16 mouse cellular contexts compared by ENCODE assay signal in the genomic region with DNA sequence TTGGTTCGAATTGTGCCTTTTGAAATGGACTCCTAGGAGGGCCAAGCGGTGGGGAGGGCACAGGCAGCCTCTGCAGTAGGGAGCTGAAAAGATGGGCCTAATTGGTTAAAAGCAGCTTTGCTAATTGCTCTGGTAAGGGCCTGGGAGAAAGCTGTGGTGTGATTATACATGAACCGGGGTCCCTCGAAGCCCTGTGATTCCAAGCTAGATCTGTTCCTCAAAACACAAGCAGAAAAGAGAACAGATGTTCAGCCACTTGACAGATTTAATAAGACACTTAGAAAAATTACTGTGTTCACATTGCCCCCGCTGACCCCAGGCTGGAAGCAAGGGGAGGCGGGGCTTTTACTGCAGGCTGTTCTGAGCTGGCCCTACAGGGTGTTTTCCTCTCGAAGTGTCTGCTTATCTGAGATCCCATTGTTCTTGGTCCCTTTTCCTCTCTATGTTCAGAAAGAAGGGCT.
DNase-seq lines count a peak whose midpoint lies in the region; ATAC-seq lines count a peak whose summit lies in the region.
"Had no signal": no experiment of that assay in that cellular context is flagged by ENCODE, and none has a peak within 500 bp of the region (broad histone marks: within the 10 kb centered on the region; RNA-seq: fewer than 3 reads in every experiment).

No protein-coding gene starts in this region.

- H3K4me3 ChIP-seq in hindbrain, embryonic 13.5 days, result no peak overlapping the region
- H3K4me3 ChIP-seq in hindbrain, embryonic 12.5 days, result no peak overlapping the region
- no peak overlapping the region for H3K4me3 ChIP-seq in embryonic facial prominence, embryonic 12.5 days
- H3K4me3 ChIP-seq: erythroblast, embryonic 14.5 days; heart, embryonic 15.5 days; myocyte had no signal

- H3K36me3 ChIP-seq in hindbrain, embryonic 13.5 days, result no peaks in the 10 kb centered on the region
- no peaks in the 10 kb centered on the region for H3K36me3 ChIP-seq in hindbrain, embryonic 12.5 days
- H3K36me3 ChIP-seq in embryonic facial prominence, embryonic 12.5 days, result no peaks in the 10 kb centered on the region
- H3K36me3 ChIP-seq: heart, embryonic 15.5 days had no signal

- no peak overlapping the region for H3K9ac ChIP-seq in hindbrain, embryonic 13.5 days
- H3K9ac ChIP-seq in hindbrain, embryonic 12.5 days, result no peak overlapping the region
- H3K9ac ChIP-seq in embryonic facial prominence, embryonic 12.5 days, result no peak overlapping the region
- H3K9ac ChIP-seq: heart, embryonic 15.5 days had no signal

- ATAC-seq in hindbrain, embryonic 13.5 days (ENCODE audit: low FRiP score), result no peak
- no peak for ATAC-seq in hindbrain, embryonic 12.5 days (ENCODE audit: low FRiP score)
- ATAC-seq in embryonic facial prominence, embryonic 12.5 days (ENCODE audit: insufficient number of reproducible peaks, insufficient read depth, low FRiP score, low TSS enrichment), result peak; percentile 74; the same call in 1 of the 2 replicates
- ATAC-seq: inflammation-experienced regulatory T-cells, adult 6 months had no signal

- peak; percentile 27 for DNase-seq in Muller cell, postnatal 12 days (ENCODE audit: inconsistent ontology term)
- DNase-seq in kidney, postnatal 10 days, result peak; percentile 72
- no peak for DNase-seq in MN1 (ENCODE audit: low spot score)
- DNase-seq in urinary bladder, postnatal 14 days (ENCODE audit: low spot score), result no peak
- no peak for DNase-seq in ovary, adult 18-20 months (ENCODE audit: low spot score)
- DNase-seq: cerebellum, postnatal 10 days; layer of hippocampus, adult 9-11 months; lung, postnatal 14 days; right cerebral cortex, adult 18-20 months had no signal

- peaks cover 7% of the 10 kb centered on the region for H3K4me1 ChIP-seq in hindbrain, embryonic 13.5 days (replicated peaks)
- peaks cover 8% of the 10 kb centered on the region; the same call in 1 of the 2 replicates for H3K4me1 ChIP-seq in hindbrain, embryonic 12.5 days
- H3K4me1 ChIP-seq in embryonic facial prominence, embryonic 12.5 days, result peaks cover 7% of the 10 kb centered on the region
- H3K4me1 ChIP-seq: heart, embryonic 15.5 days had no signal

- H3K27me3 ChIP-seq in hindbrain, embryonic 13.5 days, result no peaks in the 10 kb centered on the region
- no peaks in the 10 kb centered on the region for H3K27me3 ChIP-seq in hindbrain, embryonic 12.5 days
- H3K27me3 ChIP-seq in embryonic facial prominence, embryonic 12.5 days, result no peaks in the 10 kb centered on the region
- H3K27me3 ChIP-seq: heart, embryonic 15.5 days had no signal

- H3K4me2 ChIP-seq in hindbrain, embryonic 13.5 days, result no peak overlapping the region
- H3K4me2 ChIP-seq in hindbrain, embryonic 12.5 days (replicated peaks), result no peak overlapping the region
- H3K4me2 ChIP-seq in embryonic facial prominence, embryonic 12.5 days (replicated peaks), result no peak overlapping the region
- H3K4me2 ChIP-seq: heart, embryonic 15.5 days had no signal

- 44% methylated on average over 7 of the region's 7 CpGs for WGBS in hindbrain, embryonic 13.5 days
- WGBS in hindbrain, embryonic 12.5 days, result 42% methylated on average over 7 of the region's 7 CpGs
- 19% methylated on average over 7 of the region's 7 CpGs for WGBS in embryonic facial prominence, embryonic 12.5 days

- H3K27ac ChIP-seq in hindbrain, embryonic 13.5 days, result 0 out of 2 replicates have a peak overlapping the region, but pooled peaks have one; percentile 12
- H3K27ac ChIP-seq in hindbrain, embryonic 12.5 days, result no peak overlapping the region
- no peak overlapping the region for H3K27ac ChIP-seq in embryonic facial prominence, embryonic 12.5 days
- H3K27ac ChIP-seq: heart, embryonic 15.5 days had no signal

- no peaks in the 10 kb centered on the region for H3K9me3 ChIP-seq in hindbrain, embryonic 13.5 days
- H3K9me3 ChIP-seq in hindbrain, embryonic 12.5 days (replicated peaks), result no peaks in the 10 kb centered on the region
- H3K9me3 ChIP-seq in embryonic facial prominence, embryonic 12.5 days, result no peaks in the 10 kb centered on the region
- H3K9me3 ChIP-seq: heart, embryonic 15.5 days had no signal

Comparison
In these comparisons a context has a peak if more than half of its experiments do, and no peak if none do; other contexts are left out.
1. DNase-seq: peak in Muller cell, postnatal 12 days (single experiment) and kidney, postnatal 10 days (single experiment); none in MN1 (single experiment), urinary bladder, postnatal 14 days (single experiment) and ovary, adult 18-20 months (single experiment).